Mouse (Mus musculus) hematopoietic stem cell, adult 5-6 weeks (primary cell): ENCODE measurements around the gene Plscr1. TPM values are rescaled to one million over a fixed set of nuclear protein-coding genes. Genes with fewer than 3 reads are reported as not detected.

Experiments used
- ATAC-seq, 2 experiments: fragments of 125-278 bp in 1 of 2; replicated peaks in 1 of 2; 2 replicates each; pipeline ENCODE4 v1.8.0; 2016 to 2017; ENCODE audit warnings: inconsistent platforms in 2 of 2, mild to moderate bottlenecking in 2 of 2, moderate number of reproducible peaks in 2 of 2, low read depth in 1 of 2, moderate TSS enrichment in 1 of 2; ENCODE audit not compliant: low FRiP score in 2 of 2, poor library complexity in 2 of 2, severe bottlenecking in 2 of 2, insufficient read depth in 1 of 2, low TSS enrichment in 1 of 2
- total RNA-seq: library from RNA; stranded (forward); fragments of 172-1452, 232-1000 nt; gene quantifications from 2 replicates; pipeline ENCODE4 v1.2.3, GENCODE M21; 2017

Gene Plscr1
- 34.8 and 47.6 TPM in 2 replicates for total RNA-seq

DNA sequence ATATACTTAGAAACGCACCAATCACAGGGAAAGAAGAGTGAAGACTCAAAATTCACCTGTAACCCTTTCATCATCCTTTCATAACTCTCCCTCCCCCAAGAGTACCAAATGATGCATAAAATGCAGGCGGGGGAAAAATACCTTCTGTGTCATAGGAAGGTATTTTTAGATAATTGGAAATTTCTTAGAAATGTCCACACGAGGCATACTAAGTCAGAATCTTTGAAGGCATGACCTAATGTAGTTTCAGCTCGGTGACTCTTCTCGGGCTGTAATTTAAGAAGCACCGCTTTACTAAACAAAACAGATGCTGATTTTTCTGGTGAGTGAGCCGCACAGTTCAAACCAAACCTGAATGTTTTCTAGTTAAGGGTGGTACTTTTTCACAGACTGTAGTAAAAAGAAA, at the start of gene Plscr1:
Plscr1 (plus strand) TSS at position 304 of the 406 bp plus-strand sequence.
- no peak for ATAC-seq

DNA sequence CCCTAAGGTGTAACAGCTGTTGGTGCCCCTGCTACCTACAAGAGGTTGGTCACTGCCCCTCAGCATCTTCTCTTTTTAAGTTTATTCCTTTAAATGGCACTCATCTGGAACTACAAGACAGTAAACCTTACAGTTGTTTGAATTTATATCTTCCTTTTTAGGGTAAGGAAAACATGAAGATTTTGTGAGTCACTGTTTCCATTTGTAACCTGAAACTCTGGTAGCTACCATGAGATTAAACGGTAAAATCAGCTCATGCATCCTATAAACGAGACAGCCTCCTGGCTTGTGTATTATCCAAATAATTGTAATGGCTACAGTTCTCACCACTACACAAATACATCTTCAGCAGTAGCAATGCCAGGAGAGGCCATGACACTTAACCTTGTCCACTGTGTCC, 45.2 kb upstream of the Plscr1 start:
- ATAC-seq: no peak

DNA sequence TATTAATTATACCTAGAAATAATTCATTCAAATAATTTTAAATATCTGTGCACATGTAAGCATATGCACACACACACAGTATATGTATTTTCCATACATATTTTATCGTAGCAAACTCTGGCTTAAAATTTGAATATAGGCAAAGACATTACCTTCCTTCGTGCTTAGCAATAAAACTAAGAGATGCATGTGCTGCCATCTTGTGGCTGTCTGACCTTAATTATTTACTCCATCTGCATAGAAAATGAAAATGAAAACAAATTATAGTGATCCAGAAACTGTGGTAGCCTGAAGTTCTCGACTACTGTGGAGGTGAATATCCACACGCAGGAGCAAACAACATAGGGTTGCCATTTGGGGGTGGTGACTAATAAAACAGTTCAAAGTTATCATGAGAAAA, 42.2 kb upstream of the Plscr1 start:
- peak; percentile 94 to 96 for ATAC-seq

DNA sequence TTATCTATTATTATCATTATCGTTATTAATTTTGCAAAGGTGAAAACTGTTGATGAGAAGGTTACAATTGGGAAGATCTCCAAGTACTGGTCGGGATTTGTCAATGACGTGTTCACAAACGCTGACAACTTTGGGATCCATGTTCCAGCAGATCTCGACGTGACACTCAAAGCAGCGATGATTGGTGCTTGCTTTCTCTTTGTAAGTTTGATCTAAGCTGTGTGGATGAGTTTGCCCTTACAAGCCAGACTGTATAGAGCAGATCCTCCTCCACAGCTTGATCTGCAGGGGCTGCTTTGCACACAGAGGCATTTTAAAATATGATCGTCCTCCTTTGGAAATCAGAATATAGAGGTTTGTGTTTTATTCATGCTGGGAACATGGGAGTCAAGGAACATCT, 41.8 kb upstream of the Plscr1 start:
- no peak for ATAC-seq

DNA sequence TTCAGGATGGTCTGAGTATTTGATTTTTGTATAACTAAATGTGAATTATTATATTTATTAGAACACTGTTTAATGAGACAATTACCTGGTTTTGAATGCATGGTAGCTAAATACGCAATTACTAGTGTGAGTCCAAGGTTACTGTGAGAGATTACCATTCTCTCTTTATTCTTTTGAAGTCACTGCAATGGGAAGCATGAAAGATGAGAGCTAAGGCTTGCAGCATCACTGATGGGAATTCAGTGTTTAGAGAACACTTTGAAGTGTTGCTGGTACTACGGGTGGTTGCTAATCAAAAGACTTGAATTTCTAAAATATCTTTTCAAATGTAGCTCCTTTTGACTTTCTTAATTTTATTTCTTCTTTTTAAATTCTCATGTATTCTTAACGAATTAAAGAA, 39.7 kb upstream of the Plscr1 start:
- ATAC-seq: no peak

DNA sequence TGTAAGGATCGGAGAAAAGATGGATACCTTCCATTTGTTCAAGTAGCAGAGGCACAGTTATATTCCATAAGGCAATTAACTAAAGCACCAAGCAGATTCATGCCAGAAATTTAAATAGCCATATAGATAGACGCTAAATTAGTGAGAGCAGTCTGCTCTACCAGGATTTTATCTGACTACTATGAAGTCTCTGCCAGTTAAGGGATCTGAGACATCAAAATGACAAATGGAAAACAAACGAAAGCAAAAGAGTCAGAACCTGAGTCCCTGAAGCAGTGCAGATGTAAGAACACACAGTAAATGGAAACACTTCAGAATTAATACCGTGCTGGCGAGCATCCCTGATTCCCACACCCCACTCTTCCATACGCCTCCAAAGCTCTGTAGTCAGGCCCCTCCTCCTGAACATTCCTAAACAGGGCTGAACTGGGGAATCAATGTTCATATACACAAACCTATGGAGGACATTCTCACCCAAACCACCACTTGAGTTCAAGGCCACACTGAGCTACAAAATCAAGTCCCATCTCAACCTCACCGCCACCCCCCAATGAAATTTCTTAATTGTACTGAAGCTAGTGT, 39.1 kb upstream of the Plscr1 start:
- ATAC-seq: no peak

DNA sequence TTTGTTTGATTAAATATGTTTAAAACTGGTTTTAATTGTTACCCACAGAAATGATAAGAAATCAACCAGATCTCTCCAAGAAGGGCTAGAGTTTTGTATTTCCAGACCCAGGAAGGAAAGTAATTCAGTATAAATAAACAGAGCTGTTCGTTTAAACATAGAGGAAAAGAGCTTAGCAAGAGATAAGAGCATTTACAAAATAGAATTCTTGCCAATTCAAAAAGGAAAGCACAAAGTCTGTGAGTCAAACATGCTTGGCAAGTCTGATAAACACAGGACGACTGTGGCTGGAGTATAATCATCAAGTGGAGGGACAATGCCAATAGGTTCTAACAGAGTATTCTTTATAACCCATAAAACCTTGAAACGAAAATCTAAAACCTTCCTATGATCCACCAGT, 38.5 kb upstream of the Plscr1 start:
- ATAC-seq: no peak

DNA sequence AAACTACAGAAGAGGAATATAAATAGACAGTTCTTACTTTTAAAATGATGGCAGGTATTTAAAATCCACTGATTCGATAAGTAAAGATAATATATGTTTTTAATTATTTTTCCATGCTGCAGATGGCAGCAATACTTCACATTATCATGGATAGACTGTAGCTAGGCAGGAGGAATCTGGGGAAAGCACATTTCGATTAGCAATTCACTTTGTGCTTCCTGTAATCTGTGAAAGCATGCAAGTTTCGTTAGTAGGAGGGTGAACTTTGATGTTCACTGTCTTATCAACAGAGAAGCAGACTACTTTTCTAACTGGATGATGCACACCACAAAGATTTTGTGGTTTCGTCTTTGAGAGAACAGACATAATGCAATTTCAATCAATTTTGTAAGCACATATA, 32.1 kb upstream of the Plscr1 start:
- peak in 1 of 2 experiments; percentile 40; a peak in 1 of 4 replicates for ATAC-seq

DNA sequence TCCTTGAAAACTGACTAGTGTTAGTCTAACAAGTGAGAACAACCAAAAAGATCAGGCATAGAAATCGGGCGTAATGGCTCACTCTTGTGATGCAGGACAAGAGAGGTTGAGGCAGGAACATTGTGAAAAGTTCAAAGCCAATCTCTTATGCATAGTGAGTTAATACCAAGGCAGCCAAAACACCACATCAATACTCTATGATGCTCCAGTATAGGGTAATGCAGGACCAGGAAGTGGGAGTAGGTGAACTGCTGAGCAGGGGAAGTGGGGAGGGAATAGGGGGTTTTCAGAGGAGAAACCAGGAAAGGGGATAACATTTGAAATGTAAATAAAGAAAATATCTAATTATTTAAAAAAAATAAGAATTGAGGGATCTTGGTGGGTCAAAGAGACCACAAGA, 31.7 kb upstream of the Plscr1 start:
- ATAC-seq: no peak

DNA sequence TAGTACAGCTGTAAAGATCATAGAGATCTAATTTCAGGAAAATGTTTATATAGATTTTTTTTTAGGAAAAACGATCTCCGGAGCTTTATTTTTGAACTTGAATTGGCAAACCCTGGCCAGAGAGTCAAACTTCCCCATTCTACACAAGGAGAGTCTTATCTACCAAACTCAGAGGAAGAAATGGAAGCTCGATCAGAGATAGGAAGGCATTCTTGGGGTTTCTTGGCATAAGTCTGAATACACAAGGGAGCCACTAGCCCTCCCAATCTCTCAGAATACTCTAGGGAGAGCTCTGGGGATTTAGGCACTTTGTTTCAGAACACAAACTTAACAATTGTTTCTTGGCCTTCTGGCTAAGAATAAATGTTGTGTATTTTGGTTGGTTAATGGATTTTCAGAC, 29.4 kb upstream of the Plscr1 start:
- ATAC-seq: peak; percentile 61 to 73

DNA sequence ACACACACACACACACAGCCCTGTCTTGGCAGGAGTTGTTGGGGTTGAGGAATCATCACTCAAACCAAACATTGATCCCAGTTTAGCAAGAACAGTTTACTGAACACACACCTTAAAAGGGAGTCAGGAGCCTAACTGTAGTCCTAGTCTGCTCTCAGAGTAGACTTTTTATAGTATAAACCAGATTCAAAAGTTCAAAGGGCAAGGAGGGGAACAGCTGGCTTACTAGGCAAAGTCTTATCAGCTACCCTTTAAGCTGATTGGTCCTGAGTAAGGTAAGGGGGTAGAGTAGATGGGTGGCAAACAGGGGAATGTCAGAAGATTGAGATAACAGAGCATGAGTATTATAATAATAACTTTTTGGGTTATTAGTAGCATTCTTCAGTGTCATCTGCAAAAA, 28.1 kb upstream of the Plscr1 start:
- no peak for ATAC-seq

DNA sequence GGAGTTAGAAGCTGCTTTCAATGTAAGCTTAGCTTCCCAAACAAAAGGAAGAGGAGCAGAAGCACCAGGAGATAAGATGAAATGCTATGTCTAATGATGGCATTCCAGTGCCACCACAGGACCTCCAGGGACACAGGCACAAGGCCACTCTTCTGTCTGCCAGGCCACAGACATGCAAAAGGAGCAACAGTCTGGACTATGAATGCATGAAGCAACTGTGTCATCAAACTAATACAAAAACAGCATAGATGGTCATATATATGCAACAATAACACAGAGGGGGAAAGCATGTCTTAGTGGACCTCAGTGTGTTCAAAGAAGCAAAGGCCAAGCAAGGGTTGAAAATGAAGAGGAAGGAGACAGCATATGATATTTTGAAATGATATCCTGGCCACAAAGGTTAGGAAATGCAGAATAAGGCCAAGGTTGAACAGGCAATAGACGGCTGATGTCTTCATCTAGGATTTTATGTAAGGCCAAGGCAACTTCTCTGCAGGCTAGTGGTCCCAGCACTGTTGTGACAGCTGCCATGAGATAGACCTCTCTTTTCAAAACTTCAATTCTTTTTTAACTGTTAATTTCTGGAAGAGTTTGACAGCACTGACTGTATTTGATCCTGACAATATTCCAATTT, 24.8 kb upstream of the Plscr1 start:
- ATAC-seq: peak in 1 of 2 experiments; percentile 34; a peak in 1 of 4 replicates

DNA sequence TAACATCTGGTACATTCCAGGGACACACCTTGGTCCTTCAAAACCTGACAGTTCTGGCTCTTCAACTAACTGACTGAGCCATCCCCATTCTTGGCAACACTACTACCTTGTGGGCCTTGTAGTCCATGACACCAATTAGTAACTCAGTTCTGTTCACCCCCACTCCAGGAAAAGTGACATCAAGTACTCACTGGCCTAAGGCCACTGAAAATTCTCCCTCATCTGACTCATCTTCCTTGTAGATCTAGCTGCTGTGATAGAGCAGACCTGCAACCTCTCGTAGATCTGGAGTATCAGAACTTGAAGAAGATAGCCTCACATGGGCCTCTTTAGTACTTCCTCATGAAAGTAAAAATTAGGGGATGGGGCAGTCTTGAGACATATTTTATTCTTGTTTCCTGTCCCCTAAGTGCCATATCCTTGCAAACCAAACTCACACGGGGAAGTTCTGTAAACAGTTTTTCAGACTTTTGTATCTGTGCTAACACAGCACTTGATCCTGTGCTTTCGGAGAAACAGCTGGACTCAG, 23.4 kb upstream of the Plscr1 start:
- ATAC-seq: no peak

DNA sequence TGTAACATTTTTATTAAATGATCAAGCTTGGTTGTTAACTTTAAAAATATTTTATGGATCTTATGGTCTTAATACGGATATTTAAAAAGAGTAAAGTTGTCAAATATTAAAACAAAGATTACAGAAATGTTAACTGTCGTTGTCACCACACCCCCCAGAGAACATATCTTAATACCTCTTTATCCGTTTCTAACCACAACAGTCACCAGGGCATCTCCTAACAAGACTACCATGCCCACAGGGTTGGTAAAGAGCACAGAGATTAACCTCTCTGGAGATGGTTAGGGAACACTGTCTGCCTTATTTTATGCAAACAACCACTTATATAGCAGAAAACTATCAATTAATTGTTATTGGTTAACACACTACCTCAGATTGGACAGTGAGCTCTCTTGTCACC, 22.8 kb upstream of the Plscr1 start:
- ATAC-seq: no peak

DNA sequence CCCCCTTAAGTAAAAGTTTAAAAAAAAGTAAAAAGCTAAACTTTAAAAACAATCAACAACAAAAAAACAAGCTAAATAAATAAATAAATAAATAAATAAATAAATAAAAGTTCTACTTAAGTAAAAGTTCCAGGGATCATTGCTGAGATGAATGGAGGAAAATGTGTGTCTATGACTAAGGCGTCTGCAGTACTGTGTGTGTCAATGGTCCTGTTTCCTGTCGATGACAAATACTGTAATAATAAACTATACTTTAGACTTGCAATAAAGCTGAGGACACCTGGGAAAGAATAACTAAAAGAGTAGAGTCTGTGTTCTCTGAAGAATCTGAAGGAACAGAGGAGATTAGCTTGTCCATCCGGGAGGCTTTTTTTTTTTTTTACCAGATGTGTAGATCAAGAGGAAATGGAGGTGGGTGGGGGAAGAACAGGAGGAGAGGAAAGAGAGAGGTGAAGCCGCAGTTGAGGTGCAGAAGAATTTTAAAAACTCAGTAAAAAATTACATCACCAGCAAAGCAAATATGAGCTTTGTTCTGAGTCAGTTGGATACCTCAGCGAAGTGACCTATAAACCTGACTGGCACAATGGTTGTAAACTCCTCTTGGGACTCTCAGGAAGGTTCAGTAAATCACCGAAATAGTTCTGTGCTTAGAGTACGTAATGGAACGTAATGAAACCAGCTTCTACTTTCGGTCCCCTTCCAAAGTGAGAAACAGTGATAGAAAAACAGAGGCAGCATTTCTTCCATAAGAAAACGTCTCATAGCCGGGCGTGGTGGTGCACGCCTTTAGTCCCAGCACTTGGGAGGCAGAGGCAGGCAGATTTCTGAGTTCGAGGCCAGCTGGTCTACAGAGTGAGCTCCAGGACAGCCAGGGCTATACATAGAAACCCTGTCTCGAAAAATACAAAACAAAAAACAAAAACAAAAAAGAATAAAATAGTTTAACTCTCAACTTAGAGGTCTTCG, 20.4 kb upstream of the Plscr1 start:
- no peak for ATAC-seq

DNA sequence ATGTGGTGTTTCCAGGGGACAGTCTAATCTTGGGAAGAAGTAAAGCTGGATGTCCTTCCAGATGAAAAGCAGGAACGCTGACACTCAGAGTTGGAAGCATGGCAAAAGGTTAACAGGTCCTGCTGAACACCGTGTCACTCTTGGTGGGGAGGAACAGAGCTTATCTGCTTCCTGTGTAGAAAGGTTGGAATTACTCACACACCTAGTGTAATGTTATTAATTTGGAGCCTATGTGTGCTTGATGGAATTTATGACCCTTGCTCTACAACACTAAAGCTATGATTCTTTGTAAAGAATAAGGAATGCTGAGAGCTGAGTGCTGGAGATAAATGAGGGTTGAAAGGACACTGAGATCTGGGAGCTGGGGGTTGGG, 19.7 kb upstream of the Plscr1 start:
- no peak for ATAC-seq

DNA sequence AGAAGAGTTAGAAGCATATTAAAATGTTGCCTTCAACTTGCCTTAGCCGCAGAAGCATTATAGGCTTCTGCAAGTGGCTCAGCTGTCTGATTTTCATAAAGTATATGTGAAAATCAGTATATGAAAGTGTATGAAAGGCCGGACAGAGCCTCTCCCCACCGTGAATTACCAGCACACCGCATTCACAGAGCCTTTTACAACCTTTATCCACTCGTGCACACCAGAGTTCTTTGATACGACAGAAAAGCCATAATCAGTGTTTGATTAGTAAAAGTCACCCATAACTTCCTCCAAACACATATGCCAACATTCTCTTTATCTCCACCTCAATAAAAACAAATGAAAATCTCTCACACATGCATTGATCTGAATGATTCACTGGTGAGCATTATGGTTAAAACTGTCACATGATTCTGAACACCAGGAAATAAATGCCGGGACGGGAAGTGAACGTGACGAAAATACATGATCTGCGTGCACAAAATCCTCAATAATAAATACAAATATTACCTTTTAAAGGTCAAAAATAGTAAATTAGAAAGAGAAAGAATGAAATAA, 14.6 kb upstream of the Plscr1 start:
- ATAC-seq: no peak
